Mouse (Mus musculus): Measurements from ENCODE around the gene Nrap. TPM values are rescaled to one million over a fixed set of nuclear protein-coding genes. Genes with fewer than 3 reads are reported as not detected.

Gene Nrap
- polyA plus RNA-seq, 1 experiment from 2014 or later: 0.97 TPM

Other genes starting within 250 kb of the Nrap start
- gene Habp2, start 102.9 kb downstream of the Nrap start, polyA plus RNA-seq (2015; fragmentation: Nextera tagmentation; extraction: Ambion mirVana): 0.14 and 0.22 TPM in 2 replicates
- 22.2 and 26.0 TPM in 2 replicates for gene Casp7, start 7.1 kb upstream of the Nrap start, polyA plus RNA-seq (2015; fragmentation: Nextera tagmentation; extraction: Ambion mirVana)
- 0.09 and 0.29 TPM in 2 replicates for gene Plekhs1, start 71.6 kb upstream of the Nrap start, polyA plus RNA-seq (2015; fragmentation: Nextera tagmentation; extraction: Ambion mirVana)
- 10.9 and 11.0 TPM in 2 replicates for gene Dclre1a, start 158.2 kb upstream of the Nrap start, polyA plus RNA-seq (2015; fragmentation: Nextera tagmentation; extraction: Ambion mirVana)
- gene Nhlrc2, start 158.2 kb upstream of the Nrap start, polyA plus RNA-seq (2015; fragmentation: Nextera tagmentation; extraction: Ambion mirVana): 7.8 and 7.9 TPM in 2 replicates

Measured in midbrain, embryonic 16.5 days (tissue).